Mouse (Mus musculus): ENCODE data around the gene Tcl1b3.

The Tcl1b3 gene

DNA sequence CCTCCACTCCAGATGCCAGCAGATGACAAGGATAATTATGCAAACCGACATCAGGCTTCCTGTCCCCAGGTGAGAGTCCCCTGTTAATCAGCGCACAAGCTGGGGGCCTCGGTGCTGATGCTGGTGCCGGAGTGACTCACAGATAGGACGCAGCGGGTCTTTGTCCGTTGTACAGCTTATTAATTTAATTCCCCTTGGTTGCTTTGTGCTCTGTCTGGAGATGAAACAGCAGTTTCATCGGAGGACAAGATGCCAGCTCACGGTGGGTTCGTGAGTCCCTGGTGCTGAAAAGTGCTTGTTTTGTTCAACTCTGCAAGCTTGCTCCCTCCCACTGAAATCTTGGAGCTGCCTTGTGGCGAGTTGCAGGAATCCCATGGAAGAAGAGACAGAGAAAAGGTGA, 43.5 kb downstream of the Tcl1b3 start:
- DNase-seq (ENCODE audit: low read depth, low spot score), result no peak

- DNase-seq (ENCODE audit: low read depth, low spot score), result no peak
Measured at GRCm38 (mm10) chr12:105235091-105235490, 44.2 kb downstream of the Tcl1b3 start.

GRCm38 (mm10) chr12:105239060-105239459, 48.2 kb downstream of the Tcl1b3 start:
- no peak for DNase-seq (ENCODE audit: low read depth, low spot score)
